Mouse (Mus musculus) embryo, embryonic 10.5 days (tissue): ENCODE measurements around the gene Thsd7b.
"Not testable (repeated sequence)": the region's sequence is repeated elsewhere in the genome, so short reads cannot be mapped to it uniquely, and the experiment has no call there.

Experiments
- DNase-seq: peaks from one replicate; pipeline ENCODE4 v3.0.0-alpha.2; 2015; ENCODE audit warnings: low spot score

Thsd7b gene

GRCm38 (mm10) chr1:129850007-129850564 lies 577.0 kb downstream of the Thsd7b start:
- peak; percentile 14 for DNase-seq

- no peak for DNase-seq
Measured at GRCm38 (mm10) chr1:129867714-129868113, 594.6 kb downstream of the Thsd7b start.

- no peak for DNase-seq
Measured at GRCm38 (mm10) chr1:129874355-129874754, 601.3 kb downstream of the Thsd7b start.

- DNase-seq: no peak
Measured at GRCm38 (mm10) chr1:129887861-129888260, 614.8 kb downstream of the Thsd7b start.

- DNase-seq: no peak
Measured at GRCm38 (mm10) chr1:129898121-129898520, 625.0 kb downstream of the Thsd7b start.

GRCm38 (mm10) chr1:129915484-129915883 lies 642.4 kb downstream of the Thsd7b start:
- no peak for DNase-seq

GRCm38 (mm10) chr1:129917568-129917967 lies 644.5 kb downstream of the Thsd7b start:
- no peak for DNase-seq

- peak; percentile 52 for DNase-seq
Measured at GRCm38 (mm10) chr1:129919385-129919784, 646.3 kb downstream of the Thsd7b start.

GRCm38 (mm10) chr1:129931003-129931402 lies 657.9 kb downstream of the Thsd7b start:
- DNase-seq: no peak

GRCm38 (mm10) chr1:129943116-129943515 lies 670.0 kb downstream of the Thsd7b start:
- DNase-seq: no peak

- DNase-seq: no peak
Measured at GRCm38 (mm10) chr1:129947026-129947425, 673.9 kb downstream of the Thsd7b start.

- no peak for DNase-seq
Measured at GRCm38 (mm10) chr1:129955478-129955877, 682.4 kb downstream of the Thsd7b start.

GRCm38 (mm10) chr1:129956625-129957024 lies 683.5 kb downstream of the Thsd7b start:
- no peak for DNase-seq

GRCm38 (mm10) chr1:129959352-129959751 lies 686.2 kb downstream of the Thsd7b start:
- DNase-seq: not testable (repeated sequence)

GRCm38 (mm10) chr1:129963166-129963565 lies 690.1 kb downstream of the Thsd7b start:
- no peak for DNase-seq

GRCm38 (mm10) chr1:129989247-129989646 lies 716.1 kb downstream of the Thsd7b start:
- DNase-seq: not testable (repeated sequence)

- DNase-seq: no peak
Measured at GRCm38 (mm10) chr1:129990821-129991220, 717.7 kb downstream of the Thsd7b start.

- DNase-seq: no peak
Measured at GRCm38 (mm10) chr1:130055012-130055411, 781.9 kb downstream of the Thsd7b start.

- no peak for DNase-seq
Measured at GRCm38 (mm10) chr1:130062105-130062504, 789.0 kb downstream of the Thsd7b start.

- no peak for DNase-seq
Measured at GRCm38 (mm10) chr1:130066193-130066959, 793.3 kb downstream of the Thsd7b start.

GRCm38 (mm10) chr1:130083788-130084187 lies 810.7 kb downstream of the Thsd7b start:
- DNase-seq: no peak

GRCm38 (mm10) chr1:130085207-130085606 lies 812.1 kb downstream of the Thsd7b start:
- no peak for DNase-seq

GRCm38 (mm10) chr1:130085910-130086309 lies 812.8 kb downstream of the Thsd7b start:
- no peak for DNase-seq

- no peak for DNase-seq
Measured at GRCm38 (mm10) chr1:130099227-130099626, 826.1 kb downstream of the Thsd7b start.
